ENCODE assay signal across 10 mouse cellular contexts in the genomic region with DNA sequence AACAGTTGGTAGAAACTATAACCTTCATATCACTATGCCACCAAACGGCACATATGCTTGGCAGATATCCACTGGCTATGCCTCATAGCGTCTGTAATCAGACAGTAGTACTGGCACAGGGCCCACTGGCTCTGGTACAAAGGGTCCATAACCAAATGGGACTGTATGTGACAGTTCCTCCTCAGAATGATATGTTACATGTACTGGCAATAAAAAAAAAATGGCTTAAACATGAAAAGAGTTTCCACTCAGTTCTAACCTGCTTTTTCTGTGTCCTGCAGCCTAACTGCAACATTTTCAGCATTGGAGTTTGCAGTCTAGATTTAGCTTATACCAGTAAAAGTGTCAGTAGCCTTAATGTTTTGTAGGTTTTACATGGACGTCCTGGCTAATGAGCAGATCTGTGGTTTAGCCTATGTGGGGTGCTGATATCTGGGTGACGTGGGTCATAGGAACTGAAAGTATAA. TPM values are rescaled to one million over a fixed set of nuclear protein-coding genes. Genes with fewer than 3 reads are reported as not detected.
A peak's percentile ranks its signal among the peaks of the same experiment; 100 is the strongest.
DNase-seq lines count a peak whose midpoint lies in the region; ATAC-seq and TF ChIP-seq lines count a peak whose summit lies in the region.
"Had no signal": no experiment of that assay in that cellular context is flagged by ENCODE, and none has a peak within 500 bp of the region (broad histone marks: within the 10 kb centered on the region; RNA-seq: fewer than 3 reads in every experiment).

No protein-coding gene starts in this region.

- ATAC-seq in forebrain, embryonic 14.5 days, result no peak
- ATAC-seq in forebrain, embryonic 11.5 days (replicated peaks; ENCODE audit: low FRiP score), result no peak
- no peak for ATAC-seq in limb, embryonic 15.5 days (ENCODE audit: insufficient number of reproducible peaks, low FRiP score, low TSS enrichment, low read depth)
- ATAC-seq in cerebellum, adult (ENCODE audit: insufficient number of reproducible peaks, low FRiP score, low TSS enrichment), result no peak

- no peaks in the 10 kb centered on the region for H3K79me2 ChIP-seq in MEL (ENCODE audit: control insufficient read depth, insufficient read depth, low read length, poor library complexity)

- no peak overlapping the region for H3K4me3 ChIP-seq in forebrain, embryonic 14.5 days (ENCODE audit: low read depth, low read length)
- H3K4me3 ChIP-seq in forebrain, embryonic 11.5 days (ENCODE audit: low read depth, low read length), result no peak overlapping the region
- H3K4me3 ChIP-seq in MEL (ENCODE audit: control insufficient read depth in 1 of 2, insufficient read depth in 1 of 2, low read depth in 2 of 2, low read length in 2 of 2), result peak overlapping the region in 1 of 2 experiments; percentile 15; a peak in 1 of 4 replicates
- H3K4me3 ChIP-seq in limb, embryonic 15.5 days, result no peak overlapping the region

- H3K9me3 ChIP-seq in forebrain, embryonic 14.5 days (replicated peaks; ENCODE audit: control insufficient read depth, low read length), result no peaks in the 10 kb centered on the region
- no peaks in the 10 kb centered on the region; the same call in 1 of the 2 replicates for H3K9me3 ChIP-seq in forebrain, embryonic 11.5 days (ENCODE audit: control insufficient read depth, low read length)
- no peaks in the 10 kb centered on the region for H3K9me3 ChIP-seq in MEL (replicated peaks; ENCODE audit: insufficient read depth, low read length)
- no peaks in the 10 kb centered on the region for H3K9me3 ChIP-seq in limb, embryonic 15.5 days

- no peak overlapping the region for H3K27ac ChIP-seq in forebrain, embryonic 14.5 days (ENCODE audit: low read depth, low read length)
- H3K27ac ChIP-seq in forebrain, embryonic 11.5 days (ENCODE audit: low read depth, low read length), result no peak overlapping the region
- peak overlapping the region; percentile 86 for H3K27ac ChIP-seq in MEL (ENCODE audit: control insufficient read depth, low read depth, low read length)
- peak overlapping the region; percentile 72; the same call in 1 of the 2 replicates for H3K27ac ChIP-seq in limb, embryonic 15.5 days

- no peak for TF ChIP-seq POLR2A in MEL (IDR thresholded peaks at IDR 0.05; ENCODE audit: control insufficient read depth in 1 of 2, insufficient read depth in 1 of 2, low read depth in 1 of 2, low read length in 2 of 2, poor library complexity in 1 of 2)

- intact Hi-C loops in left cerebral cortex, postnatal 4 days (cut with DNase I), result no loop called here
- intact Hi-C loops in left cerebral cortex, postnatal 36 days (cut with DNase I), result no loop called here

- TF ChIP-seq RAD21 in MEL (IDR thresholded peaks at IDR 0.05; ENCODE audit: low read depth, low read length), result no peak

- no peak overlapping the region for H3K9ac ChIP-seq in forebrain, embryonic 14.5 days (ENCODE audit: low read length)
- H3K9ac ChIP-seq in forebrain, embryonic 11.5 days (ENCODE audit: low read length), result no peak overlapping the region
- H3K9ac ChIP-seq in MEL (ENCODE audit: control insufficient read depth, low read depth, low read length, poor library complexity, severe bottlenecking), result peak overlapping the region; percentile 10
- H3K9ac ChIP-seq in limb, embryonic 15.5 days, result no peak overlapping the region

- peak; percentile 86 for DNase-seq in forebrain, embryonic 14.5 days (ENCODE audit: low spot score)
- DNase-seq in forebrain, embryonic 11.5 days (ENCODE audit: low spot score), result no peak
- peak; percentile 89 for DNase-seq in left cerebral cortex, postnatal 4 days
- no peak for DNase-seq in left cerebral cortex, postnatal 36 days (ENCODE audit: low spot score in 2 of 2)
- peak; percentile 95 for DNase-seq in MEL (ENCODE audit: low read depth, low spot score)
- no peak for DNase-seq in left cerebral cortex, adult 18-20 months (ENCODE audit: low spot score in 2 of 2)
- DNase-seq: cerebellum, adult 9-10 months; right cerebral cortex, adult 18-20 months had no signal

- H3K36me3 ChIP-seq in forebrain, embryonic 14.5 days (ENCODE audit: control insufficient read depth, insufficient read depth, low read length), result no peaks in the 10 kb centered on the region
- no peaks in the 10 kb centered on the region for H3K36me3 ChIP-seq in forebrain, embryonic 11.5 days (ENCODE audit: control insufficient read depth, insufficient read depth, low read length)
- H3K36me3 ChIP-seq in MEL (ENCODE audit: control insufficient read depth in 1 of 2, insufficient read depth in 2 of 2, low read length in 2 of 2), result peaks cover 0 to 30% of the 10 kb centered on the region in 2 experiments; a peak in 2 of 4 replicates
- H3K36me3 ChIP-seq in limb, embryonic 15.5 days, result no peaks in the 10 kb centered on the region

- peaks cover 26% of the 10 kb centered on the region; the same call in 1 of the 2 replicates for H3K27me3 ChIP-seq in forebrain, embryonic 14.5 days (replicated peaks; ENCODE audit: control insufficient read depth, insufficient read depth, low read length)
- H3K27me3 ChIP-seq in forebrain, embryonic 11.5 days (ENCODE audit: control insufficient read depth, insufficient read depth, low read length), result peaks cover 36% of the 10 kb centered on the region
- no peaks in the 10 kb centered on the region for H3K27me3 ChIP-seq in MEL (ENCODE audit: control insufficient read depth in 1 of 2, insufficient read depth in 2 of 2, low read length in 2 of 2)
- no peaks in the 10 kb centered on the region for H3K27me3 ChIP-seq in limb, embryonic 15.5 days

- no peak for TF ChIP-seq CTCF in MEL (IDR thresholded peaks at IDR 0.05 in 2 of 3, conservative IDR thresholded peaks at IDR 0.05 in 1 of 3; ENCODE audit: control insufficient read depth in 1 of 3, insufficient read depth in 1 of 3, low read depth in 2 of 3, low read length in 3 of 3, poor library complexity in 1 of 3, severe bottlenecking in 1 of 3)

- 41% methylated on average over 4 of the region's 4 CpGs for WGBS in forebrain, embryonic 14.5 days
- 81% methylated on average over 4 of the region's 4 CpGs for WGBS in forebrain, embryonic 11.5 days
- 45% methylated on average over 4 of the region's 4 CpGs for WGBS in limb, embryonic 15.5 days

- peak; percentile 95 to 96 for TF ChIP-seq EP300 in MEL (IDR thresholded peaks at IDR 0.05; ENCODE audit: low read depth in 1 of 2, low read length in 2 of 2)

- H3K4me1 ChIP-seq in forebrain, embryonic 14.5 days (ENCODE audit: control insufficient read depth, insufficient read depth, low read length), result peaks cover 28% of the 10 kb centered on the region; the same call in 1 of the 2 replicates
- peaks cover 8% of the 10 kb centered on the region; the same call in 1 of the 2 replicates for H3K4me1 ChIP-seq in forebrain, embryonic 11.5 days (replicated peaks; ENCODE audit: control insufficient read depth, insufficient read depth, low read length)
- H3K4me1 ChIP-seq in MEL (ENCODE audit: control insufficient read depth in 1 of 2, insufficient read depth in 2 of 2, low read length in 2 of 2), result peaks cover 28 to 30% of the 10 kb centered on the region in 2 experiments
- peaks cover 24% of the 10 kb centered on the region for H3K4me1 ChIP-seq in limb, embryonic 15.5 days

- no peak overlapping the region for H3K4me2 ChIP-seq in forebrain, embryonic 14.5 days (ENCODE audit: low read length)
- H3K4me2 ChIP-seq in forebrain, embryonic 11.5 days (ENCODE audit: low read depth, low read length, severe bottlenecking), result no peak overlapping the region
- H3K4me2 ChIP-seq in limb, embryonic 15.5 days, result no peak overlapping the region

TF ChIP-seq in MEL, 35 proteins besides CTCF, POLR2A, EP300 and RAD21 (continues in another document):
- TF ChIP-seq MYB (IDR thresholded peaks at IDR 0.05; ENCODE audit: low read depth, low read length), result peak; percentile 87
- no peak for TF ChIP-seq USF2 (IDR thresholded peaks at IDR 0.05; ENCODE audit: borderline replicate concordance in 1 of 2, insufficient read depth in 1 of 2, low read depth in 1 of 2, low read length in 2 of 2)
- peak; percentile 100 for TF ChIP-seq ETS1 (IDR thresholded peaks at IDR 0.05; ENCODE audit: low read depth, low read length)
- TF ChIP-seq TAL1 (IDR thresholded peaks at IDR 0.05; ENCODE audit: low read length), result peak; percentile 65
- peak; percentile 73; the same call in 1 of the 2 replicates for TF ChIP-seq POLR2AphosphoS2 (IDR thresholded peaks at IDR 0.05; ENCODE audit: low read length)
- TF ChIP-seq ZC3H11A (IDR thresholded peaks at IDR 0.05; ENCODE audit: low read depth, low read length), result peak; percentile 32
- TF ChIP-seq MAX (IDR thresholded peaks at IDR 0.05; ENCODE audit: low read length), result peak; percentile 62; the same call in 1 of the 2 replicates
- peak; percentile 84 for TF ChIP-seq ZNF384 (IDR thresholded peaks at IDR 0.05; ENCODE audit: low read depth, low read length)
- no peak; the same call in 1 of the 2 replicates for TF ChIP-seq NELFE (IDR thresholded peaks at IDR 0.05; ENCODE audit: low read depth, low read length)
- peak; percentile 32; the same call in 1 of the 2 replicates for TF ChIP-seq MXI1 (IDR thresholded peaks at IDR 0.05; ENCODE audit: low read depth, low read length)
- peak; percentile 39; the same call in 1 of the 2 replicates for TF ChIP-seq USF1 (IDR thresholded peaks at IDR 0.05; ENCODE audit: low read depth, low read length)
- no peak for TF ChIP-seq NRF1 (IDR thresholded peaks at IDR 0.05; ENCODE audit: insufficient read depth, low read depth, low read length, poor library complexity, severe bottlenecking)
- TF ChIP-seq SMC3 (IDR thresholded peaks at IDR 0.05; ENCODE audit: low read depth, low read length), result no peak; the same call in 1 of the 2 replicates
- TF ChIP-seq HCFC1 (IDR thresholded peaks at IDR 0.05; ENCODE audit: low read depth, low read length), result peak; percentile 62
- TF ChIP-seq SIN3A (IDR thresholded peaks at IDR 0.05; ENCODE audit: low read length), result peak; percentile 91
- TF ChIP-seq MAFK (IDR thresholded peaks at IDR 0.05; ENCODE audit: borderline replicate concordance, low read depth, low read length), result peak; percentile 86; the same call in 1 of the 2 replicates
- no peak for TF ChIP-seq POLR2AphosphoS5 (IDR thresholded peaks at IDR 0.05; ENCODE audit: borderline replicate concordance, low read depth, low read length)
- TF ChIP-seq ZKSCAN1 (IDR thresholded peaks at IDR 0.05; ENCODE audit: low read depth, low read length), result peak; percentile 79; the same call in 1 of the 2 replicates

RNA-seq across cellular contexts. Expression of a gene that starts 9.9 kb away (rescaled TPM):
- polyA plus RNA-seq in forebrain, embryonic 14.5 days (2014; fragmentation: Nextera tagmentation; extraction: Ambion mirVana), result 2.7 and 3.4 TPM in 2 replicates
- polyA plus RNA-seq in forebrain, embryonic 11.5 days (2014; fragmentation: Nextera tagmentation; extraction: Ambion mirVana), result 0.63 and 0.87 TPM in 2 replicates
- total RNA-seq in left cerebral cortex, postnatal 4 days (2021), result 10 to 100 TPM; 11.1 to 13.7 TPM
- 10 to 100 TPM; 28.6 to 28.8 TPM for total RNA-seq in left cerebral cortex, postnatal 36 days (2021)
- total RNA-seq in MEL (2012; rRNA removed), result 42.3 and 43.4 TPM in 2 replicates
- 10 to 100 TPM in 1 of 2 experiments, not detected in 1; 26.8 TPM for polyA plus RNA-seq in MEL (2012; ENCODE audit: insufficient read depth in 1 of 2, insufficient read length in 2 of 2, low read depth in 1 of 2, low replicate concordance in 2 of 2, missing spikeins in 1 of 2)
- polyA plus RNA-seq in limb, embryonic 15.5 days (2015; fragmentation: Nextera tagmentation; extraction: Ambion mirVana), result 5.5 and 6.0 TPM in 2 replicates
- total RNA-seq in left cerebral cortex, adult 18-20 months (2021), result 10 to 100 TPM; 23.4 to 31.3 TPM

Comparison
In these comparisons a context has a peak if more than half of its experiments do, and no peak if none do; other contexts are left out.
1. DNase-seq: peak in forebrain, embryonic 14.5 days (single experiment), left cerebral cortex, postnatal 4 days (single experiment) and MEL (single experiment); none in forebrain, embryonic 11.5 days (single experiment), left cerebral cortex, postnatal 36 days (0 of 2) and left cerebral cortex, adult 18-20 months (0 of 2).
2. H3K27ac ChIP-seq: peak in MEL (single experiment) and limb, embryonic 15.5 days (single experiment); none in forebrain, embryonic 14.5 days (single experiment) and forebrain, embryonic 11.5 days (single experiment).